Mouse (Mus musculus) intestine, embryonic 15.5 days (tissue): ENCODE data around the gene Gm45062. TPM values are rescaled to one million over a fixed set of nuclear protein-coding genes. Genes with fewer than 3 reads are reported as not detected.

Experiments
- ATAC-seq: fragments of 200-750 bp; cut with Nextera tagmentation; 2 replicates; pipeline ENCODE4 v1.8.0; 2017; ENCODE audit warnings: moderate TSS enrichment, moderate library complexity
- H3K27ac ChIP-seq: fragments of 300-500 bp; sonication (generic); 2 replicates; pipeline ENCODE4 v1.5.1; 2015; ENCODE audit warnings: mild to moderate bottlenecking, inconsistent platforms
- H3K27me3 ChIP-seq: fragments of 300-500 bp; sonication (generic); replicated peaks from 2 replicates; pipeline ENCODE4 v1.6.1; 2015; ENCODE audit warnings: inconsistent platforms
- H3K36me3 ChIP-seq: fragments of 300-500 bp; sonication (generic); 2 replicates; pipeline ENCODE4 v1.6.1; 2015; ENCODE audit warnings: inconsistent platforms
- H3K4me1 ChIP-seq: fragments of 300-500 bp; sonication (generic); replicated peaks from 2 replicates; pipeline ENCODE4 v1.6.1; 2015; ENCODE audit warnings: inconsistent platforms
- H3K4me2 ChIP-seq: fragments of 300-500 bp; sonication (generic); replicated peaks from 2 replicates; pipeline ENCODE4 v1.6.1; 2015; ENCODE audit warnings: mild to moderate bottlenecking, inconsistent platforms
- H3K4me3 ChIP-seq: fragments of 300-500 bp; sonication (generic); replicated peaks from 2 replicates; pipeline ENCODE4 v1.5.1; 2015; ENCODE audit warnings: inconsistent platforms
- H3K9ac ChIP-seq: fragments of 300-500 bp; sonication (generic); 2 replicates; pipeline ENCODE4 v1.6.1; 2015; ENCODE audit warnings: inconsistent platforms
- H3K9me3 ChIP-seq: fragments of 300-500 bp; sonication (generic); 2 replicates; pipeline ENCODE4 v1.6.1; 2016; ENCODE audit warnings: inconsistent platforms
- WGBS: fragments of 180-500 bp; shearing (Covaris S2); methylation state at CpG from one replicate; pipeline ENCODE4 v1.1.7; 2015; 5-methylcytosine and 5-hydroxymethylcytosine counted together
- polyA plus RNA-seq: library from polyadenylated mRNA; unstranded; fragments of >200 nt; fragmentation: Nextera tagmentation; extraction: Ambion mirVana; gene quantifications from 2 replicates; pipeline ENCODE4 v1.2.1, GENCODE M21; 2015

Gene Gm45062
- polyA plus RNA-seq, 1 experiment from 2014 or later: 6.7 TPM

DNA sequence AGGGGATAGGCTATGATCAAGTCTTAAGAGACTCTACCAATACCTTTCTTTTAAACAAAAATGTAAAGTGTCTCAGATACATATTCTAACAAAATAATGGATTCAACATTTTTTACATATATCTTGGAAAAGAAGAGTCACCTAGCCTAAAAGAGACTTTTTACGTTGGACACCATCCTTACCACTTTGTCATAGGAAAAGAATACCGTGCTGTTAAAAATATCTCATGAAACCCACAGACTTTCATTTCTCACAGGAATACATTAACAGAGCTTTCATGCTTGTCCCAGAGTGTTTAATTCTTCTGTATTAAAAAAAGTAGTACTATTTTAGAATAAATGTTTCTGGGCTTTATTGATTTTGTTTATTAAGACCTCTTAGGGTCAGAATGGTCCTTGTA lies 291.9 kb downstream of the Gm45062 start:
- Histone ChIP-seq H3K9ac (no peak overlapping the region), H3K9me3 (no peaks in the 10 kb centered on the region), H3K27ac (no peak overlapping the region), H3K4me3 (no peak overlapping the region), H3K36me3 (no peaks in the 10 kb centered on the region), H3K4me1 (no peaks in the 10 kb centered on the region), H3K4me2 (no peak overlapping the region), H3K27me3 (no peaks in the 10 kb centered on the region)
- no peak for ATAC-seq
- 85% methylated on average over 2 of the region's 2 CpGs for WGBS

DNA sequence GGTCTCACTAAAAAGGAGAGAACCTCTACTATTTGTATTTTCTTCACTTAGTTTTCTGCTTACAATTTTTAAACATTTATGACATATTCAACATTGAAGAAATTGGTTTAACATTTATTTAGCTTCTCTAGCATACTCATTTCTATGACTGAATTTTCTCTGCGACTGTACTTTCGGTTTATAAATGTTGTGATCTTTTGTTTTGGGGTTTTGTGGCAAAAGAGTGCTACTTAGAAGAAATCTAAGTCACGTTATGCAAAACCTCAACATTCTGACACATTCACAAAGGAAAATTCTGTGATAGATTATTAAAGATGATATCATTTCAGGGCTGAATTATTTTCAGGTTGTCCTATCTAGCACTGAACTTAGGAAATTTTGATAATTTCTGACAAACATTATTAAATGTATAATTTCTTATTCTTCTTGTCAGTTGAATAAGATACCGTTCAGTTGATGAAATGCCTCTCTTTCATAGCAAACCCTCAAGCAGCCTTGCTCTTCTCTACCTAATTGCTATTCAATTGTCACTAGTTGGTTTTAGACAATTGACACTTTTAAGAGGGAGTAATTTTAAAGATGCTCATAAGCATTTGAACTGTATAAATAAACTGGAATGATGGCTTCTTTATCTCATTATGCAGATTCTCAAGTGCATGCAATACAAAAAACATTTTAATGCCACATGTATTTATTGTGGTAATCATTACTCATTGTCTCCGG lies 297.8 kb downstream of the Gm45062 start:
- no peak for ATAC-seq
- Histone ChIP-seq H3K4me1 (no peaks in the 10 kb centered on the region), H3K4me2 (no peak overlapping the region), H3K36me3 (no peaks in the 10 kb centered on the region), H3K9ac (no peak overlapping the region), H3K27me3 (no peaks in the 10 kb centered on the region), H3K27ac (no peak overlapping the region), H3K4me3 (no peak overlapping the region), H3K9me3 (no peaks in the 10 kb centered on the region)
- 92% methylated on average over 5 of the region's 5 CpGs for WGBS

DNA sequence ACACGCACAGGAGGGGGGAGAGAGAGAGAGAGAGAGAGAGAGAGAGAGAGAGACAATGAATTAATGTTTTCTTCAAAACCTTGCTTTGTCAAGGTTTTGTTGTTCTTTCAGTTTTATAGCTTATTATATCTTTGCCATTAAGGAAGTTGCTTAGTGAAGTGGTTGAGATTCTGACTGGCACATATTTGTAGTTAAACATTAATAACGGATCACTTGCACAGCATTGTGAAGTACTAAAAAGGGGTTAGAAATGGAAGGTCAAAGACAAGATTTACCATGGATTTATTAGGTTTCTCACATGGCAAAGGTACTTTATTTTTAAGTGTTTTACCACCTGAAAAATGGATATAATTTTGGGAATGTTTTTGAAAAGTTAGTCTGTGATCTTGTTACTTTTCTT lies 301.4 kb downstream of the Gm45062 start:
- 73% methylated on average over 2 of the region's 2 CpGs for WGBS
- Histone ChIP-seq H3K4me2 (no peak overlapping the region), H3K9me3 (no peaks in the 10 kb centered on the region), H3K27ac (no peak overlapping the region), H3K36me3 (no peaks in the 10 kb centered on the region), H3K9ac (no peak overlapping the region), H3K27me3 (no peaks in the 10 kb centered on the region), H3K4me1 (no peaks in the 10 kb centered on the region), H3K4me3 (no peak overlapping the region)
- peak; percentile 70 for ATAC-seq

GRCm38 (mm10) chr6:8582377-8582776 lies 323.1 kb downstream of the Gm45062 start:
- no peak for ATAC-seq
- Histone ChIP-seq H3K9ac (no peak overlapping the region), H3K9me3 (no peaks in the 10 kb centered on the region), H3K27ac (no peak overlapping the region), H3K4me3 (no peak overlapping the region), H3K27me3 (no peaks in the 10 kb centered on the region), H3K36me3 (no peaks in the 10 kb centered on the region), H3K4me2 (no peak overlapping the region), H3K4me1 (no peaks in the 10 kb centered on the region)
- WGBS: 90% methylated on average over 9 of the region's 9 CpGs

GRCm38 (mm10) chr6:8583892-8584291 lies 324.6 kb downstream of the Gm45062 start:
- Histone ChIP-seq H3K27ac (no peak overlapping the region), H3K4me2 (no peak overlapping the region), H3K36me3 (no peaks in the 10 kb centered on the region), H3K4me3 (no peak overlapping the region), H3K27me3 (no peaks in the 10 kb centered on the region), H3K4me1 (no peaks in the 10 kb centered on the region), H3K9me3 (no peaks in the 10 kb centered on the region), H3K9ac (no peak overlapping the region)
- 88% methylated on average over 3 of the region's 3 CpGs for WGBS
- ATAC-seq: no peak

DNA sequence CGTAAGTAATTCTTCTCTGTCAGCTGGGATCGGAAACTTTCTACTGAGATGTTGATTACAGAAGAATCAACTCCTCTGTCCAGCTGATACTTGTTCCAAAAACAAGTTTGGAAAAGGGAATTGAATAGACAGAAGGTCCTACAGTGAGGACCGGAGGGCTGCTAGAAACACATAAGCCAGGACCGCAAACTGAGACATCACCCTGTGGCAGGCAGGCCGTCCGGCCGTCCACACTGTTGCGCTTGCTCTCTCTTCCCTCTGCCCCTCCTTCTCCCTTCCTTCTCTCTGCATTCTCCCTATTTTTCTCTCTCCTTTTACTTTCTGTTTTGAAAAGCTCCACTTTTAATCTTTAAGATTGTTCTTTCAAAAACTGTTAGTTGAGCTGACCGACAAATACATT lies 332.4 kb downstream of the Gm45062 start:
- H3K4me3 ChIP-seq: no peak overlapping the region
- no peak overlapping the region for H3K27ac ChIP-seq
- ATAC-seq: no peak
- H3K36me3 ChIP-seq: no peaks in the 10 kb centered on the region
- H3K9ac ChIP-seq: no peak overlapping the region
- no peaks in the 10 kb centered on the region for H3K9me3 ChIP-seq
- 91% methylated on average over 9 of the region's 9 CpGs for WGBS
- H3K4me2 ChIP-seq: no peak overlapping the region
- H3K27me3 ChIP-seq: no peaks in the 10 kb centered on the region
- no peaks in the 10 kb centered on the region for H3K4me1 ChIP-seq

DNA sequence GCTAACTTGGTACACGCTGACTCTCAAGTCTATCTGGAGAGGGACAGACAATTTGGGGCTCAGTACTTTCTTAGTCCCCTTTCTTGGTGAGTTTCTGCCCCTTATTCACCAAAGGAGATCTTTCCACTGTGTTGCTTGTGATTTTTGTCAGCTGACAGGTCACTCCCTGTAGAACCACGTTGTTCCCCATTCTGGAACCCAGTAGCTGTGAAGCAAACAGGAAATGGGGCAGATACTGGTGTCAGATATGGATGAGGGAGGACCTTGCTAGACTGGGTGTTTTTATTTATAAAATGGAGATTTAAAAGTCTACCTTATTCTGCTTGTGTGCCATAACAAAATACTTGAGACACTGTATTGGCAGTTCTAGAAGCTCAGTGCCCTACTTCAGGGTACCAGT lies 358.1 kb downstream of the Gm45062 start:
- Histone ChIP-seq H3K4me3 (no peak overlapping the region), H3K27me3 (no peaks in the 10 kb centered on the region), H3K4me1 (no peaks in the 10 kb centered on the region), H3K9me3 (no peaks in the 10 kb centered on the region), H3K36me3 (no peaks in the 10 kb centered on the region), H3K27ac (no peak overlapping the region), H3K4me2 (no peak overlapping the region), H3K9ac (no peak overlapping the region)
- 70% methylated on average over 2 of the region's 2 CpGs for WGBS
- no peak for ATAC-seq

GRCm38 (mm10) chr6:8619582-8620350 lies 360.5 kb downstream of the Gm45062 start:
- no peaks in the 10 kb centered on the region for H3K27me3 ChIP-seq
- H3K4me3 ChIP-seq: no peak overlapping the region
- no peak overlapping the region for H3K4me2 ChIP-seq
- H3K27ac ChIP-seq: no peak overlapping the region
- no peaks in the 10 kb centered on the region for H3K4me1 ChIP-seq
- H3K9me3 ChIP-seq: no peaks in the 10 kb centered on the region
- no peaks in the 10 kb centered on the region for H3K36me3 ChIP-seq
- 75% methylated on average over 4 of the region's 4 CpGs for WGBS
- H3K9ac ChIP-seq: no peak overlapping the region
- ATAC-seq: no peak

GRCm38 (mm10) chr6:8623045-8623444 lies 363.8 kb downstream of the Gm45062 start:
- 68% methylated on average over 3 of the region's 3 CpGs for WGBS
- no peak overlapping the region for H3K27ac ChIP-seq
- no peak overlapping the region for H3K4me3 ChIP-seq
- no peak overlapping the region for H3K4me2 ChIP-seq
- no peaks in the 10 kb centered on the region for H3K4me1 ChIP-seq
- no peaks in the 10 kb centered on the region for H3K36me3 ChIP-seq
- H3K9me3 ChIP-seq: no peaks in the 10 kb centered on the region
- no peaks in the 10 kb centered on the region for H3K27me3 ChIP-seq
- no peak overlapping the region for H3K9ac ChIP-seq
- ATAC-seq: no peak

- no peak overlapping the region for H3K9ac ChIP-seq
- no peak overlapping the region for H3K4me3 ChIP-seq
- H3K27me3 ChIP-seq: no peaks in the 10 kb centered on the region
- no peak for ATAC-seq
- WGBS: 92% methylated on average over 8 of the region's 8 CpGs
- no peak overlapping the region for H3K27ac ChIP-seq
- no peaks in the 10 kb centered on the region for H3K4me1 ChIP-seq
- no peak overlapping the region for H3K4me2 ChIP-seq
- no peaks in the 10 kb centered on the region for H3K9me3 ChIP-seq
- H3K36me3 ChIP-seq: no peaks in the 10 kb centered on the region
Observed at GRCm38 (mm10) chr6:8628226-8628625, 369.0 kb downstream of the Gm45062 start.

DNA sequence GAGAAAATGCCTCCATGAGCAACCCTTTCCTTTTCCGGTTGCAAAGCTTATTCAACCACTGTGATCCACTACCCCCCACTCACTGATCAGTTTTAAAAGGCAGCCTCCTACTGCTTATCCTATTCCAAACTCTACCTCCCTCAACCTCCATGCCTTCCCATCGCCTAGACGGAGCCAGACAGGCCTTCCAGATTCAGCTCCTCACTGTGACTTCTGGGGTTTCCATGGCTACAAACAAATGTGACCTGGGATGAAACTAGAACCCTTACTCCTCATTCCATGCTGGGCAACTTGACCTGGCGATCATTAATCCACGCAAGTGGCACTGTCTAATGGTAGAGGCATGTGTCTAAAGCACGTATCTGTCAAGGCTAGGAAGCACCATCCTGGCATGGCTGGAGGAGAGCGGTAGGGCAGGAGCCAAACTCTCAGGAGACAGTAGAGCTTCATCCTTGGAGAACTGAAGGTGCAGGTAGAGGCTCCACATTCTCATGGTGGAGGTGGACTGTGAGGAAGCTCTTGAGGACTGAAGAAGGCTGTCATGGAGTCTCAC lies 369.5 kb downstream of the Gm45062 start:
- WGBS: 87% methylated on average over 7 of the region's 7 CpGs
- H3K4me3 ChIP-seq: no peak overlapping the region
- H3K9ac ChIP-seq: no peak overlapping the region
- no peak for ATAC-seq
- no peaks in the 10 kb centered on the region for H3K4me1 ChIP-seq
- no peaks in the 10 kb centered on the region for H3K36me3 ChIP-seq
- H3K27me3 ChIP-seq: no peaks in the 10 kb centered on the region
- no peak overlapping the region for H3K27ac ChIP-seq
- H3K4me2 ChIP-seq: no peak overlapping the region
- no peaks in the 10 kb centered on the region for H3K9me3 ChIP-seq

DNA sequence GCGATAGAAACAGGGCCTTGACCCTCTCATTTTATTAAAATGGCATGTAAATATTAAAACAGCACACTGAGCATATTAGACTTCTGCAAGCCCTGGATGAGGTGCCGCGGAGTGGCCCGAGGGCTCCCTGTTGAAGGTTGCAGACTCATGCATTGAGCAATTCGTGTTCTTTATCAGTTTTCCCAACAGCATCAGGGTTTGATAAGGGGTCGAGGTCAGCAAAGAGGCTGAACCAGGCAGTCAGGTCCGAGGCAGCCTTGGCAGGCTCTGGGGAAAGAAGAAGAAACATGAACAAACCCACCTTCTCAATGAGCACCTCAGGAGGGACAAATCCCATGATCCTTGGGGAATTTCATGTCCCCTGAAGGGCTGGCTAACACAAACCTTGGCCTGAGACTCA lies 371.3 kb downstream of the Gm45062 start:
- Histone ChIP-seq H3K4me3 (no peak overlapping the region), H3K4me1 (no peaks in the 10 kb centered on the region), H3K27ac (no peak overlapping the region), H3K9ac (no peak overlapping the region), H3K36me3 (no peaks in the 10 kb centered on the region), H3K4me2 (no peak overlapping the region), H3K9me3 (no peaks in the 10 kb centered on the region), H3K27me3 (no peaks in the 10 kb centered on the region)
- no peak for ATAC-seq
- 75% methylated on average over 7 of the region's 7 CpGs for WGBS

DNA sequence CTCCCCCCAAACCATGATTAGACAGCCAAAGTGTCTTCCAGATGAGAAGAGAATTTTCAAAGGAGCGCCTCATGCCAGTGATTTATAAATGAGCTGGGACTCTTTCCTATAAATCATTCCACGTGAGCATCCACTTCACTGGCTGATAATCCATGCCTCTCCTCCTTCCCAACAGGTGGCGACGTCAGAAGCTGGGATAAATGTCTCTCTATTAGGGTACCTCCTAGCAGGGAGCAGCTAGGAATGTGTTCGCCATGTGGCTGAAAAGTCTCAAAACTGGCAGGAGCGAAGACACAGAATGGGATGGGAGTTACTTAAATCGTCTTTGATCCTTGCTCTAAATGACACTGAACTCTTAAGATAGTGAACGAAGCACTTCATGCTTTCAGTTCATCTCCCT lies 372.1 kb downstream of the Gm45062 start:
- H3K9me3 ChIP-seq: no peaks in the 10 kb centered on the region
- no peak for ATAC-seq
- no peak overlapping the region for H3K27ac ChIP-seq
- no peak overlapping the region for H3K4me2 ChIP-seq
- 77% methylated on average over 8 of the region's 8 CpGs for WGBS
- H3K4me3 ChIP-seq: no peak overlapping the region
- H3K27me3 ChIP-seq: no peaks in the 10 kb centered on the region
- H3K4me1 ChIP-seq: no peaks in the 10 kb centered on the region
- no peak overlapping the region for H3K9ac ChIP-seq
- no peaks in the 10 kb centered on the region for H3K36me3 ChIP-seq
